Mouse (Mus musculus) forebrain, embryonic 12.5 days (tissue): Measurements from ENCODE around the gene Gng4. TPM values are rescaled to one million over a fixed set of nuclear protein-coding genes. Genes with fewer than 3 reads are reported as not detected.

Experiments used
- ATAC-seq: fragments of 200-750 bp; cut with Nextera tagmentation; 2 replicates; pipeline ENCODE4 v1.8.0; 2017; ENCODE audit warnings: moderate TSS enrichment; ENCODE audit not compliant: low FRiP score
- H3K27ac ChIP-seq: fragments of 300-500 bp; sonication (generic); 2 replicates; pipeline ENCODE4 v1.5.1; 2016; ENCODE audit warnings: mild to moderate bottlenecking
- H3K27me3 ChIP-seq: fragments of 300-500 bp; sonication (generic); 2 replicates; pipeline ENCODE4 v1.6.1; 2016; ENCODE audit warnings: mild to moderate bottlenecking
- H3K36me3 ChIP-seq: fragments of 300-500 bp; sonication (generic); replicated peaks from 2 replicates; pipeline ENCODE4 v1.6.1; 2016; ENCODE audit warnings: mild to moderate bottlenecking
- H3K4me1 ChIP-seq: fragments of 300-500 bp; sonication (generic); 2 replicates; pipeline ENCODE4 v1.6.1; 2016
- H3K4me2 ChIP-seq: fragments of 300-500 bp; sonication (generic); 2 replicates; pipeline ENCODE4 v1.6.1; 2016; ENCODE audit warnings: mild to moderate bottlenecking, moderate library complexity
- H3K4me3 ChIP-seq: fragments of 300-500 bp; sonication (generic); replicated peaks from 2 replicates; pipeline ENCODE4 v1.5.1; 2016; ENCODE audit warnings: mild to moderate bottlenecking
- H3K9ac ChIP-seq: fragments of 300-500 bp; sonication (generic); 2 replicates; pipeline ENCODE4 v1.6.1; 2016; ENCODE audit warnings: mild to moderate bottlenecking
- H3K9me3 ChIP-seq: fragments of 300-500 bp; sonication (generic); 2 replicates; pipeline ENCODE4 v1.6.1; 2016
- WGBS: fragments of 180-500 bp; shearing (Covaris S2); methylation state at CpG from one replicate; pipeline ENCODE4 v1.1.7; 2016; 5-methylcytosine and 5-hydroxymethylcytosine counted together
- polyA plus RNA-seq: library from polyadenylated mRNA; unstranded; fragments of >200 nt; fragmentation: Nextera tagmentation; extraction: Ambion mirVana; gene quantifications from 2 replicates; pipeline ENCODE4 v1.2.1, GENCODE M21; 2016

The Gng4 gene
- polyA plus RNA-seq: 3.4 and 4.6 TPM in 2 replicates

- Histone ChIP-seq H3K27ac (no peak within 1 kb of the TSS), H3K4me3 (peak within 1 kb of the TSS; percentile 62), H3K27me3 (peaks cover 42% of the 10 kb centered on the region), H3K4me1 (peaks cover 22% of the 10 kb centered on the region), H3K36me3 (no peaks in the 10 kb centered on the region), H3K9ac (peak within 1 kb of the TSS; percentile 61), H3K4me2 (peak within 1 kb of the TSS; percentile 95), H3K9me3 (no peaks in the 10 kb centered on the region)
- under 1% methylated on average over 43 of the region's 43 CpGs for WGBS
- peak; percentile 77 for ATAC-seq
Observed at GRCm38 (mm10) chr13:13783894-13784419, at the start of gene Gng4. TSS of gene Gng4 (plus strand) at chr13:13784059.

- no peak overlapping the region for H3K4me2 ChIP-seq
- H3K4me1 ChIP-seq: no peaks in the 10 kb centered on the region
- 97% methylated on average over 4 of the region's 4 CpGs for WGBS
- no peaks in the 10 kb centered on the region for H3K9me3 ChIP-seq
- no peak overlapping the region for H3K4me3 ChIP-seq
- no peak overlapping the region for H3K9ac ChIP-seq
- no peak overlapping the region for H3K27ac ChIP-seq
- no peak for ATAC-seq
- peaks cover 11% of the 10 kb centered on the region for H3K36me3 ChIP-seq
- no peaks in the 10 kb centered on the region for H3K27me3 ChIP-seq
Observed at GRCm38 (mm10) chr13:13739232-13739631, 44.6 kb upstream of the Gng4 start.

- no peak for ATAC-seq
Observed at GRCm38 (mm10) chr13:13745911-13746310, 37.9 kb upstream of the Gng4 start.

GRCm38 (mm10) chr13:13775778-13776494 is 7.9 kb upstream of the Gng4 start:
- Histone ChIP-seq H3K4me2 (no peak overlapping the region), H3K4me3 (no peak overlapping the region), H3K9me3 (no peaks in the 10 kb centered on the region), H3K27ac (no peak overlapping the region), H3K9ac (no peak overlapping the region), H3K4me1 (no peaks in the 10 kb centered on the region), H3K27me3 (no peaks in the 10 kb centered on the region), H3K36me3 (peaks cover 7% of the 10 kb centered on the region; the same call in 1 of the 2 replicates)
- peak; percentile 82 for ATAC-seq

More at GRCm38 (mm10) chr13:13745911-13746310, 37.9 kb upstream of the Gng4 start:
- Histone ChIP-seq H3K9me3 (no peaks in the 10 kb centered on the region), H3K9ac (no peak overlapping the region), H3K27ac (no peak overlapping the region), H3K27me3 (no peaks in the 10 kb centered on the region), H3K4me1 (no peaks in the 10 kb centered on the region), H3K4me3 (no peak overlapping the region), H3K36me3 (peaks cover 29% of the 10 kb centered on the region), H3K4me2 (no peak overlapping the region)
- 92% methylated on average over 3 of the region's 3 CpGs for WGBS

GRCm38 (mm10) chr13:13777052-13777451 is 6.8 kb upstream of the Gng4 start:
- Histone ChIP-seq H3K27me3 (peaks cover 2% of the 10 kb centered on the region), H3K4me3 (no peak overlapping the region), H3K27ac (no peak overlapping the region), H3K4me2 (no peak overlapping the region), H3K4me1 (no peaks in the 10 kb centered on the region), H3K9me3 (no peaks in the 10 kb centered on the region), H3K9ac (no peak overlapping the region), H3K36me3 (peaks cover 7% of the 10 kb centered on the region; the same call in 1 of the 2 replicates)
- 91% methylated on average over 11 of the region's 11 CpGs for WGBS
- no peak for ATAC-seq

GRCm38 (mm10) chr13:13777696-13778095 is 6.2 kb upstream of the Gng4 start:
- ATAC-seq: no peak
- H3K4me1 ChIP-seq: no peaks in the 10 kb centered on the region
- no peak overlapping the region for H3K9ac ChIP-seq
- no peak overlapping the region for H3K4me2 ChIP-seq
- H3K36me3 ChIP-seq: peaks cover 7% of the 10 kb centered on the region; the same call in 1 of the 2 replicates
- H3K27ac ChIP-seq: no peak overlapping the region
- no peak overlapping the region for H3K4me3 ChIP-seq
- no peaks in the 10 kb centered on the region for H3K9me3 ChIP-seq
- peaks cover 5% of the 10 kb centered on the region for H3K27me3 ChIP-seq
- WGBS: 85% methylated on average over 8 of the region's 8 CpGs

GRCm38 (mm10) chr13:13778837-13779458 is 4.9 kb upstream of the Gng4 start:
- H3K4me3 ChIP-seq: no peak overlapping the region
- H3K4me2 ChIP-seq: no peak overlapping the region
- no peak overlapping the region for H3K9ac ChIP-seq
- no peaks in the 10 kb centered on the region for H3K9me3 ChIP-seq
- H3K36me3 ChIP-seq: peaks cover 7% of the 10 kb centered on the region; the same call in 1 of the 2 replicates
- H3K27ac ChIP-seq: no peak overlapping the region
- H3K27me3 ChIP-seq: peaks cover 18% of the 10 kb centered on the region
- 88% methylated on average over 1 of the region's 1 CpGs for WGBS
- peaks cover 4% of the 10 kb centered on the region for H3K4me1 ChIP-seq
- no peak for ATAC-seq

GRCm38 (mm10) chr13:13780271-13780670 is 3.6 kb upstream of the Gng4 start:
- peaks cover 7% of the 10 kb centered on the region; the same call in 1 of the 2 replicates for H3K36me3 ChIP-seq
- no peak overlapping the region for H3K9ac ChIP-seq
- no peak overlapping the region for H3K4me2 ChIP-seq
- no peak overlapping the region for H3K27ac ChIP-seq
- ATAC-seq: no peak
- H3K9me3 ChIP-seq: no peaks in the 10 kb centered on the region
- 73% methylated on average over 3 of the region's 3 CpGs for WGBS
- H3K4me3 ChIP-seq: no peak overlapping the region
- H3K4me1 ChIP-seq: peaks cover 17% of the 10 kb centered on the region
- peaks cover 31% of the 10 kb centered on the region for H3K27me3 ChIP-seq

GRCm38 (mm10) chr13:13781026-13781425 is 2.8 kb upstream of the Gng4 start:
- H3K4me1 ChIP-seq: peaks cover 22% of the 10 kb centered on the region
- H3K27me3 ChIP-seq: peaks cover 39% of the 10 kb centered on the region
- peaks cover 7% of the 10 kb centered on the region; the same call in 1 of the 2 replicates for H3K36me3 ChIP-seq
- H3K4me2 ChIP-seq: no peak overlapping the region
- no peak for ATAC-seq
- no peak overlapping the region for H3K4me3 ChIP-seq
- no peak overlapping the region for H3K27ac ChIP-seq
- H3K9me3 ChIP-seq: no peaks in the 10 kb centered on the region
- no peak overlapping the region for H3K9ac ChIP-seq
- WGBS: 80% methylated on average over 4 of the region's 4 CpGs

GRCm38 (mm10) chr13:13783296-13783695 is 563 bp upstream of the Gng4 start:
- no peak overlapping the region for H3K4me3 ChIP-seq
- WGBS: 53% methylated on average over 7 of the region's 7 CpGs
- peak overlapping the region; percentile 95; the same call in 1 of the 2 replicates for H3K4me2 ChIP-seq
- no peak; the same call in 1 of the 2 replicates for ATAC-seq
- no peak overlapping the region for H3K9ac ChIP-seq
- peaks cover 22% of the 10 kb centered on the region for H3K4me1 ChIP-seq
- H3K27ac ChIP-seq: no peak overlapping the region
- peaks cover 42% of the 10 kb centered on the region for H3K27me3 ChIP-seq
- H3K36me3 ChIP-seq: no peaks in the 10 kb centered on the region
- no peaks in the 10 kb centered on the region for H3K9me3 ChIP-seq

GRCm38 (mm10) chr13:13784420-13784936 is 619 bp downstream of the Gng4 start:
- H3K36me3 ChIP-seq: no peaks in the 10 kb centered on the region
- WGBS: under 1% methylated on average over 47 of the region's 59 CpGs
- H3K27ac ChIP-seq: no peak overlapping the region
- peak overlapping the region; percentile 95 for H3K4me2 ChIP-seq
- H3K9me3 ChIP-seq: no peaks in the 10 kb centered on the region
- peak overlapping the region; percentile 62 for H3K4me3 ChIP-seq
- ATAC-seq: peak; percentile 74
- H3K27me3 ChIP-seq: peaks cover 42% of the 10 kb centered on the region
- H3K4me1 ChIP-seq: peaks cover 22% of the 10 kb centered on the region
- H3K9ac ChIP-seq: peak overlapping the region; percentile 61
